Mouse (Mus musculus): ENCODE measurements around the gene Sspo. TPM values are rescaled to one million over a fixed set of nuclear protein-coding genes. Genes with fewer than 3 reads are reported as not detected.

The Sspo gene
- total RNA-seq, 2 experiments from 2014 or later = 0.24 to 0.38 TPM

DNA sequence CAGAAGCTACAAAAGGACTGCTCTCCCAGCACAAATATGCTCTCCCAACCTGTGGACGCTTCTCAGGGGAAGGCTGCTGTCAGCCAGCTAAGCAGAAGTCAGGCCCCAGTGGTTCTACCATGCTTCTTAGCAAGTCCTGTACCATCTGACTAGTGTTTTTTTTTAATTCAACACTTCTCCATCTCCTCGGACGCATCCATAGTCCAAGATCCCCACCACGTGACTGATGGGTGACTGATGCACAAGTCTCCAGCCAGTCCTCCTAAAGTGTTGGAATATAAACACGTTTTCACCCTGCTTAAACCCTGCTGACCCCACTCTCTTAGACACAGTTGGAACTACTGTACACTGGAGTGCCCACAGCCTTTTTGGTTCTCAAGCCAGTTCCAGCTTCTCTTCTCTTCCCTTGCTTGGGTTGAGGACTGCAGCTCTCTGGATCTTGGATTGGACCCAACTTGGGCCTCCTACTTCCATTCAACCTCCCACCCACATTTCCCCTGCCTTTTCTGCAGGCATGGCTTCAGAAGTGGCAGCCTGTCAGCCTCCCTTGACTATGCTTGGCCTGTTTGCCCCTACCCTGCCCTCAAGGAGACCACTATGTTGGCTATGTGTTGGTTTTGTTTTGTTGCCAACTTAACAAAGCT, 12.2 kb upstream of the Sspo start:
- DNase-seq = no peak

DNA sequence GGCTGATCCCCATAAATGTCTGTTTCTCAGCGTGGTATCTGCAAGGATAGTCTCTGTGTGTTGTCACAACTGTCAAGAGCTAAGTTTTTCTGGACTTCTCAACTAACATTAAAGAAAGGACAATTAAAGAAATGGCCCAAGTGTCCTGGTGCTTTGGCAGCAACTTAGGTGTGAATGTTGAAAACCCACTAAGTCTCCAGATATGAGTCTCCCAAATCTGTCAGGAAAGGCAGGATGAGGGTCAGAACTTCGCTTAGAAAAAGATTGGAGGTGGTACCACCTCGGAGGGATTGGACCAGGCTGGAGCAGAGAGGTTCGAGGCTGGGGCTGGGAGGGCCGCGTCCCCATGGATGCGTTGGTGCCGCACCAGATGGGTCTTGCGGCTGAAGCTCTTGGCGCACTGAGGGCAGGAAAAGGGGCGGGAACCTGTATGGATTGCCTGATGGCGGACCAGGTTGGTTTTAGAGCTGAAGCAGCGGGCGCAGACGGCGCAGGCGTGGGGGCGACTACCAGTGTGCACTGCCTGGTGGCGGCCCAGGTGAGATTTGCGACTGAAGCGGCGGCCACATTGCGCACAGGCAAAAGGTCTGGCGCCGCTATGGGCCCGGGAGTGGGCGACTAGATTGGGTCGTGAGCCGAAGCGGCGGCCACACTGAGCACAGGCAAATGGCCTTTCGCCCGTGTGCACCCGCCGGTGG, 10.2 kb upstream of the Sspo start:
- no peak for DNase-seq

DNA sequence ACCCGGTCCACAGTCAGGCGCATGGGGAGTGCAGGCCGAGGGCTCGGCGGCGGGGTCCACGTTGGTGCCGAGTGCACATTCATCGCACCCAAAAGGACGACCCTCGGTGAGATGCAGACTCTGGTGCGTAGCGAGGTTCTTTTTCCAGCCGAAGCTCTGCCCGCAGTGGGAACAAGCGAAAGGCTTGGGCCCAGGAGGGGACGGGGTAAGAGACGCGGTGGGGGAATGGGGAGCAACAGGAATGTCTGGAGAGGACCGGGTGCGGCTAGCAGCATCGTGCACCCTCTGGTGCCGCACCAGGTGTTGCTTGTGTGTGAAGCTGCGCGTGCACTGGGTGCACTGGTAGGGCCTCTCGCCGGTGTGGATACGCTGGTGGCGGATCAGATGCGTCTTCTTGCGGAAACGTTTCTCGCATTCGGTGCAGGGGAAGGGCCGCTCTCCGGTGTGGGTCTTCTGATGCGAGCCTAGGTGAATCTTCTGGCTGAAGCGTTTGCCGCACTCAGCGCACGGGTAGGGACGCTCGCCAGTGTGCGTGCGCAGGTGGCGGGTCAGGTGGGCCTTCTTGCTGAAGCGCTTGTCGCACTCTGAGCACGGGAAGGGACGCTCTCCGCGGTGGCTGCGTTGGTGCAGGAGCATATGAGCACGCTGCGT, 9.4 kb upstream of the Sspo start:
- DNase-seq = no peak

DNA sequence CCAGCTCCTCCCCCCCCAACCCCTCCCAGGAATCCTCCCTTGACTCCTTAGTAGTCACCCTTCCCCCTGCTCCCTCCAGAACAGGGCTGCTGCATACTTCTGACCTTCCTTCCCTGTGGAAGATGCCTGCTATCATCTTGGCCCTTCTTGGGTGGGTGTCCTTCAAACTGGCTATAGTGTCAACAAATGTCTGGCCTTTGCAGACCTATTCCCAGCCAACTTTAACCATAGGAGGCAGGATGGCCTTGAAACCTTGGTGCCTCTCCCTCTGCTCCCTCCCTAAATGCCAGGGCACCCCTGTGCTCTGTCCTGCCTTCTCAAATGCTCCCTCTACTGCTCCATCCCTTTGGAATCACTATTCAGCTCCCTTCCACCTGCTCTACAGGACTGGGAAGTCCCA, 8.4 kb upstream of the Sspo start:
- DNase-seq = no peak

DNA sequence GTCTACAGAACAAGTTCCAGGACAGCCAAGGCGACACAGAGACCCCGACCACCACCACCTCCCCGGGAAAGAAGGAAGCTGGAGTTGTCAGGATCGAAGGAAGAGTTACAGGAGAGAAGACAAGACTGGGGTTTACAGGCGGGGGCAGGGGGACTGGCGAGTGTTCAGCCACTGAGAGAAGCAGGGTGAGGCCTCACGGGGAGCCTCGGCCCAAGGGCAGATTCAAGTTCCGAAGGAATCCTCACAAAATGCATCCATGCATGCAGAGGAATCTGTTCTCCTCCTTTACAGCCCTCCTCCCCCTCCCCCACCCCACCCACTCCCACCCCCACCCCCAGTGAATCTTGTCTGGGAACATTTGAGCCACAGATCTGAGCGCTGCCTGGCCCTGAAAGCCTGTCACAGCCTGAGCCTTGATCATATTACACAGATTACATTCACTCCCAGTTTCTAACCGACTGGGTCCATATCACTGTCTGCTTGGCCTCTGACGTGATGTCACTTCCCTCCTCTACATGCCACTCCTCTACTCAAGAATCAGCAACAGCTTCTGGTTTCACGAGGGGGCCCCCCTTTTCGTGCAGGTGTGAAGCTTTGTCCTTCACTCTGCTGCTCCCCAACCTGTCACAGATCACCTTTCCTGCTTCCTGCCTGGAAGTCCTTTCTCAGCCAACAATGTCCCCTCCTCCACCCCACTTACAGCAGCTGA, 7.6 kb upstream of the Sspo start:
- DNase-seq = no peak

DNA sequence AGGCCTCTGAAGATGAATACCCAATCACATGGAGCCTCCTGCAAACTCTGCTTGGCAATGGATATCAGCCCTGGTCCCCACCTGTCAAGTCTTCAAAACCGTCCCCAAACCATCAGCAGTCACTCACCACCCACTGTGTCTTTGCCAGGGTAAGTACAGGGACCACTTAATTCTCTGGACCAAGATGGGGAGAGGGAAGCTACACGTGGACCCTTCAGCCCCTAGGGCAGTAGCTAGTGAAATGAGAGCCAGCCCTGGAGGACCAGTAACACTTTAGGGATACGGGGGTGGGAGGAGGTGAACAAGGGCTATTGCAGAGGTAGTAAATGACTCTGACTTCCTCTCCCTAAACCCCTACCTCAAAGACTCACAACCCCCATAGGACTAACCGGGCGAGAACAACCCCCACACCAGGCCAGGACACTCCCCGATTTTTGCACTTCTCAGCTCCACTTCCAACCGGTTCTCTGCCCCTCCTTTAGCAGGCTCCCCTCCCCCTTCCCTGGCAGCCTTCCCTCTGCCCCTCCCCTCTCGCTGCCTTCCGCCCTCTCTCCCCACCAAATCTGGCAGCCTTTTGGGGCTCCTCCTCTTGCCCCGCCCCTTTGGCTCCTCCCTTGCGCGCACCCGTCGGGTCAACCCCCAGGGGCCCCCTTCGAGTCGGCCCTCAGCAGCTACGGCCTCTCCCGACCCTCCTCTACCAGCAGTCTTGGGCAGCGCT, 4.3 kb upstream of the Sspo start:
- peak; percentile 95 for DNase-seq

DNA sequence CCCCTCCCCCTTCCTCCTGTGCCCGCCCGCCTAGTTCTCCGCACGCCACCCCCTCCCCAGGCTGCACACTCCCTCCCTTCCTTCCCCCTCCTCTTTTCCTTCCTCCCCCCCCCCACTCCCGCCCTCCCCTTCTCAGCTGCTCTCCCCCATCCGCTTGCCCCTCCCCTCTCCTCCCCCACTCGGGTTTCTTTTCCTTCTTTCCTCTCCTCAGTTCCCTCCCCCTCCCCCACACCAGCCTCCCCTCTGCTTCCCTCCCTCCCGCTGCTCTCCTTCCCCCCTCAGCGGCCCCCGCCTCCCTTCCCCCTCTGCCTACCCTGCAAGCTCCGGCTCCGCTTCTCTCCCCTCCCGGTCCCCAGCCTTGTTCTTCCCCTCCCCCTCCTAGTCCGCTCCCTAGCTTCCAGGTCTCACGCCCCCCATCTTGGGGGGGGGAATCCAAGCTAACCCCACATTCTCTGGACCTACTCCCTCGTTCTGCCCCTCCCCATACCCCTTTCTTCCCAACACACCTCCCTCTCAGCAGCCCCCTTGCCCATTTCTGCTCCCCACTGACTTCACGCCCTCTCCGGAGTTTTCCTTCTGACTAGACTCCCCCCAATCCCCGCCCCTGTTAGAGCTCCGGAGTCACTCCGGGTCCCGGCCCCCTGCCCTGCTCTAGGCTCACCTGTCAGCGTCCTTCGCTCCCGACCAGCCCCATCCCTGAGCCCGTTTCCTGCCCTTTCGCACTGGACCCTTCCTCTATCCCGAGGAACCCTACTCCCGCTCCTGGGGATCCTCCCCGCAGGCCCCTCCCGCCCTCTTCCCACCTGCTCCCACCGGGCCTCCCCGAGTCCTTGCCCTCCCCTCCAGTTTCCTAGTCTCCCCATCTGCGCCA, 3.5 kb upstream of the Sspo start:
- DNase-seq = peak; percentile 86

DNA sequence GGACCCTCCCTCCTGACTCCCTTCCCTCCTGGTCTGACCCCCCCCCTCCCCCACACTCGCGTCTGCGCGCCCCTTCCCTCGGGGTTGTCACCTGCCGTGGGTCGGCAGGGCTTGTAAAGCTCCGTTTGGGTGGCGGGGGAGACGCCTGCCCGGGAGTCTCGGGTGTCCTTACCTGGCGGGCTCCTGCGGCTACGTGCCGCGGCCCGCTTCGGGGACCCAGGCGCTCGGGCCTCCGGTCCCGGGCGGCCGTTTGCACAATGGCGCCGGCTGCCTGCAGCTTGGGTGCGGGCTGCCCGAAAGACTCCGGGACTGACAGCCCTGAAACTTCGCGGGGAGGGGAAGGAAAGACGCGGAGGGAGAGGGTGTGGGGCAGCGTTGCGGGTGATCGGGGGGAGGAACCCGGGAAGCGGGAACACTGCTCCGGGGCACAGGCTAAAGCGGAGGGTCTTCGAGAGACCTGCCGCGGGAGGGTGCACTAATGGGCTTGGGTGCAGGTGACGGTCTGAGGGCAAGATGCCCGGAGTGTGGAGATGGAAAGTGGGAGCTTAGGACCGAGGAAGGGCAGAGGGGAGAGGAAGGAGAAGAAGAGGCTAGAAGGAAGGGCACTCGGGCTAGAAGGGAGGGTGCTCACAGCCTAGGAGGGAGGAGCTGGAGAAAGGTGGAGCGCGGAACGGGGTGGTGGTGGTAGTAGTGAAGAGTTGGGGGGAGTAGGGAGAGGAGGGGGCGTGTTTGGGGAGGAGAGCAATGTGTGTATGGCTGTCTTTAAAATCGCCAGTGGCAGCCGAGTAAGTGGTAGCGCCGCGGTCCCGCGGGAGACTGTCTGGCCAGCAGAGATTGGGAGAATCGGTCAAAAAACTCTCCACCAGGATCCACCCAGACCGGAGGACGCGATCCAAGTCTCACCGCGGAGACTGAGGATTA, 2.6 kb upstream of the Sspo start, which contains the start of gene Zfp467:
Gene Zfp467 (minus strand): TSS at position 645 of the 921 bp plus-strand sequence.
- peak; percentile 52 for DNase-seq

DNA sequence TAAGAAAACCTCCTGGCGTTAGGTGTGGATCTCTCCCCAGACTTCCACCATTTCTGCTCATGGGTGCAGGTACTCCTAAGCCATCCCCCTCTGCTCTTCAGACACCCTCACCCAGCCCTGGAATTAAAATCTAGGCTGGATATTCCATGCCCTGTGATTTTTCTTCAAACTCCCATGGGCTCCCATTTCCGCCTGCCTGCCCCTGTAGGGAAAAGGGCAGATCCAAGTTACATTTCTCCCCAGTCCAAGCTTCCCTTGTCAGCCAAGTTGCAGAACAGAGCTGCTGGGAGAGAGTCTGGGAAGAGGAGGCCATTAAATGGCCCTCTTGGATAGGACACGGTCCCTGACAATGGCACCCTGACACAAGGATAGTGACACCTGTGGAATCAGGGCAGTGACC, 1.8 kb upstream of the Sspo start:
- DNase-seq = no peak

DNA sequence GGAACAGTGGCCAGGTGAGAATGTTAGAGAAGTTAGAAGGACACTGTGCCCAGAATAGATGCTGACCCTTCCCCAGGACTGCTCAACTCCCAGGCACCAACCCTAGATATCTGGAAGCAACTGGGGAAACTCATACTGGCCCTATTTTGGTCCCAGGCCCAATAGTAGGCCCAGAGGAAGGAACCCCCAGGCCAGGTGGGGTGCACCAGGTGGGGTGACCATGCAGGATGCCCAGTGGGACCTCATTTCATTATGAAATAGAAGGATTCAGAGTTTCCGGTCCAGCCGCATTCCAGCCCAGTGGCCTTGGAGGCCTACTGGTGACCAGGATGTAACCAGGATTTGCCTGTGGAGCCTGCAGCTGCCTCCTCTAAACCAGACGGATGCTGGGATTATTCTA, 1.1 kb upstream of the Sspo start:
- DNase-seq = no peak

DNA sequence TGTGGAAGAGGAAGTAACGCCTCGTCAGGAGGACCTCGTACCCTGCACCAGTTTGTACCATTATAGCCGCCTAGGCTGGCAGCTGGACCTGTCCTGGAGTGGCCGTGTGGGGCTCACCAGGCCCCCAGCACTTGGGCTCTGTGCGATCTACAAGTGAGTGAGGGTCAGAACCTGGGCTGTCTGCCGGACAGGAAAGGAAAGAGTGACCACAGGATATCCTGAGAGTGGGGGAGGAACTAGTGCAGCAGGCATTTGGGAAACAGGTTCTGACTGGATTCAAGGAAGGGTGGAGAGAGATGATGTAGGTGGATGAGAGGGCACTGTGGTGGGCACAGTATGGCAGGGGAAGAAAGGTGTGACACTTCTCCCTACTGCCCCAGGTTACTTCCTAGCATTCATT, 498 bp downstream of the Sspo start:
- DNase-seq = no peak

DNA sequence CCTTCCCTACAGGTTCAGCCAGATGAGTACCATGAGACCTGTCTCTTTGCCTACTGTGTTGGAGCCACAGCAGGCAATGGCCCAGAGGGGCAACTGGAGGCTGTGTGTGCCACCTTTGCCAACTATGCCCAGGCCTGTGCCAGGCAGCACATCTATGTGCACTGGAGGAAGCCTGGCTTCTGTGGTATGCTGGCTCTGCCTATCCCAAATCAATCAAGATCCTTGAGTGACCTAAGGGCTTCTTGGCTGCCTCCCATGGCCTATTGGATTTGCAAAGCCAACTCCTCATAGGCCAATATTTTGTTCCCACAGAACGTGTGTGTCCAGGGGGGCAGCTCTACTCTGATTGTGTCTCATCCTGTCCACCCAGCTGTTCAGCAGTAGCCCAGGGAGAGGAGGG, 4.1 kb downstream of the Sspo start:
- DNase-seq = no peak

DNA sequence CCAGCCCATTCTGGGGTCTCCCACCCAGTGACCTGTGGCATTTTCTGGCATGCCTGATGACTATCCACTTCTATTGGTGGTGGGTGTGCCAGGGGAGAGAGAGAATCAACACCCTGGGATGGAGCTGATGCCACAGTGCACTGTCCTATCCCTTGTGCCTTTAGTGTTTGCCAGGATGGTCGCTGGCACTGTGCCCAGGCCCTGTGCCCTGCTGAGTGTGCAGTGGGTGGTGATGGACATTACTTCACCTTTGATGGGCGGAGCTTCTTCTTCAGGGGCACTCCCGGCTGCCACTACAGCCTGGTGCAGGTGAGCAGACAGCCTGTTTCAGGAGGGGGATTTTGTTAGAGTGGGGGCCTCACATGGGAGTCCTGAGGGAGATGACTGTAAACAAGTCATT, 4.7 kb downstream of the Sspo start:
- DNase-seq = no peak

DNA sequence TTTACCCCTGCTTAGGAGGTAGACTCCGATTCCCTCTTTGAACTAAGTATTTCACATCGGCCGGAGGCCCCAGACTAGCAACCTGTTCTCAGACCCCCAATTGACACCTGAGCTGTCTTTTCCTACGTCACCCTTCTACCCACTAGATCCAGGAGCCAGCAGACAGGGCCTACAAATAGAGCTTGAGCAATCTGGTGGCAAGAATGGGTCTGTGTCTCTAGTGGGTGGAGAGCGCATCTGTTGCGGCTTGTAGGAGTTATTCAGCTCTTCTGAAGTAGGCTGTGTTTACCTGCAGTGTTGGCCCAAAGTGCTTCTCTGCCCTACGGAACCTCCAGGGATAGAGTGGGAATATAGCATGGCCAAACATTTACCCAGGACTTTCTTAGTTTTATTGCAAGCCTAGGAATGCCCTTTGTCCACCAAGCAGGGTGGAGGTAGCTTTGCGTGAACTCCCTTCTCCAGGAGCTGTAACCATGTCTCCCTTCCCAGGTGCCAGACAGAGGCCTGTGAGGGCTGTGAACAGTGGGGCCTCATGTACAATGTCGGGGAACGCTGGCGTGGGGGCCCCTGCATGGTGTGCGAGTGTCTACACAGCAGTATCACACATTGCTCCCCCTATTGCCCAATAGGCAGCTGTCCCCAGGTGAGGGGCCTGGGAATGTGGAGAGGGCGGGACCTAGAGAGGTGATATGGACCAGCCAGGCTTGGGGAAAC, 17.1 kb downstream of the Sspo start:
- no peak for DNase-seq

DNA sequence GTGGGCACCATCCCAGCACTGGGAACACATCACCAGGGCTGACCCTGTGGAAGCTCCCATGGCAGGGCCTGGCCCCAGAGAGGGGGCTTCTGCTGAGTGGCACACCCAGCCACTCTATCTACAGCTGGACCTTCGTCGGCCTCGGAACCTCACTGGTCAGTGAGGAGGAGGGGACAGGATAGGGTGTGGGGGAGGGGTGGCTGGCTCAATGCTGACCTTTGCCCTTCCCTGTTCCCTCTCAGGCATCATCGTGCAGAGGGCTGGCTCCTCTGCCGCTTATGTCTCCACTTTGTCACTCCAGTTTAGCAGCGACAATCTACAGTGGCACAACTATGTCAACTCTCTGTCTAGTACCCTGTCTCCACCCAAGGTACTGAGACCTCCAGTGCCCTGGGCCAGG, 18.7 kb downstream of the Sspo start:
- no peak for DNase-seq

DNA sequence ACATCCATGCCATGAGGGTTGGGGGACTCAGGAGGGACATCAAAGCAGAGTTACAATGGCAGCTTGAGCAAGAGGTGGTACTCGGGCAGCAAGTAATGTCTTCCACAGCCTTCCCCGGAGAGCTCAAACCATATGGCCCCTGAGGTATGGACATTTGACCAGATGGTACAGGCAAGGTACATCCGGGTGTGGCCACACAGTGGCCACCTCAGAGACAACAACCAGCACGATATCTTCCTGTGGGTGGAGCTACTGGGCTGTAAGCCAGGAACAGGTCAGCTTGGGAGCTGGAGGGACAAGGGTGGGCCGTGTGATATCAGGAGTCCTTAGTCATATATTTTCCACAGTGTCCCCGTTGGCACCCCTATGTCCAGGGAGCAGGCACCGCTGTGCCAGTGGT, 19.5 kb downstream of the Sspo start:
- DNase-seq = no peak

DNA sequence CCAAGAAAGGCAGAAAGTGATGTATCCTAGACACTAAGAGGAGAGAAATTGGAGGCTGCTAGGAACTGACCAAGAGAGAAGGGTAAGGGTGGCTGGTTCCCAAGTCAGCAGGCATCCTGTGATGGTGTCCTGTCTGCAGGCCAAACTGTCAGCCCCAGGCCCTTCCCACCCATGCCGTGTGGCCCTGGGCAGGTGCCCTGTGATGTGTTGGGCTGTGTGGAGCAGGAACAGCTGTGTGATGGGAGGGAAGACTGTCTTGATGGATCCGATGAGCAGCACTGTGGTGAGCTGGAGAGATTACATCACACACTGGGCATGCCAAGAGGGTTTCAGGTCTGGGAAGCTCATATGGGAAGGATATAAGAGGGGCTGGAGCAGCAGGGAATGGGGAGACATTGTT, 22.7 kb downstream of the Sspo start:
- no peak for DNase-seq

DNA sequence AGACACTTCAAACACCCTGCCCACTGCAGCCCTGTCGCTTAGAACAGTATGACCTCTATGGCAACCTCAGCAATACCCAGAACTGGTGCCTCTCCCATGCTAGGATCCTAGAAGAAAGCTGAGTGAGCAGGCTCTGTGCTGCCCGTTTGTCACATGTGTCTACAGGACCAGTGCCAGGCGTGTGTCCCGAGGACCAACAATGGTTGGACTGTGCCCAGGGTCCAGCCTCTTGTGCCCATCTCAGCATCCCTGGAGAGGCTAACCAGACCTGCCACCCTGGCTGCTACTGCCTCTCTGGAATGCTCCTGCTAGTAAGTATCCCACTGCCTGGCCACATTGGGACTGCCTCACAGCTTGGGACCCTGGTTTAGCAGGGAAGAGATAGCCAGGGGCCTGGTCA, 30.4 kb downstream of the Sspo start:
- no peak for DNase-seq

DNA sequence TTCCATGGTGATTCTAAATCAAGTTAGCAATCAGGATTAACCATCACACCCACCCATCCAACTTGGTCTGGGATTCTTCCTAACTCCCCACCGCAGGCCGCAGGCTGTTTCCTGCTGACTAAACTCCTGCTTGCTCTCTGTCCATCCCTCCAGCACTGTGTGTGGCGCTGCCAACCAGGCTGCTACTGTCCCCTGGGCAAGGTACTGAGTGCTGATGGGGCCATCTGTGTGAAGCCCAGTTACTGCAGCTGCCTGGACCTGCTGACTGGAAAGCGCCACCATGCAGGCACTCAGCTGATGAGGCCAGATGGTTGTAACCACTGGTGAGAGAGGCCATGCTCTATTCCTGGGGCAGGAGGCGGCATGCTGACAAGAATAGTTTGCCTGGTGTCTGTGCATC, 34.5 kb downstream of the Sspo start:
- DNase-seq = no peak
